Mouse (Mus musculus): ENCODE data around the gene Hic2. TPM values are rescaled to one million over a fixed set of nuclear protein-coding genes. Genes with fewer than 3 reads are reported as not detected.
A peak's percentile ranks its signal among the peaks of the same experiment; 100 is the strongest.

Gene Hic2
- polyA plus RNA-seq, 1 experiment from 2014 or later = 7.8 TPM

DNA sequence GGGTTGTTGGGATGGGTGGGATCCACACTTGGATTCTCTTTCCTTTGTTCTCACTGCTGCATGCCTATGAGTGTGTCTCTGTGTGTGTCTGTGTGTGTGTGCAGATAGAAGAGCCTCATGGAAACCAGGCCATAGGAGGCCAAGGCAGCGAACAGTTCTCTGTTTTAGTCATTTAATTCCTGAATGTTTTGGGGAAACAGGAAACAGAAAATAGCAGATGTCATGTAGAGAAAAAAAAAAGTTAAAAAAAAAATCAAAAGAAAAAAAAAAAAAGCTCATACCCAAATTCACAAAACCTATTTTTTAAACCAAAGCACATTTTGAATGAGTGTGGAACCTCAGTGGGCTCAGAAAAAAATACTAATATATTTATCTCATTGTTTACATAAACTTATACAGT is 28.0 kb downstream of the Hic2 start:
- ATAC-seq (ENCODE audit: low read depth) = no peak
- WGBS = 93% methylated on average over 1 of the region's 1 CpGs
- H3K36me3 ChIP-seq = peaks cover 58% of the 10 kb centered on the region

DNA sequence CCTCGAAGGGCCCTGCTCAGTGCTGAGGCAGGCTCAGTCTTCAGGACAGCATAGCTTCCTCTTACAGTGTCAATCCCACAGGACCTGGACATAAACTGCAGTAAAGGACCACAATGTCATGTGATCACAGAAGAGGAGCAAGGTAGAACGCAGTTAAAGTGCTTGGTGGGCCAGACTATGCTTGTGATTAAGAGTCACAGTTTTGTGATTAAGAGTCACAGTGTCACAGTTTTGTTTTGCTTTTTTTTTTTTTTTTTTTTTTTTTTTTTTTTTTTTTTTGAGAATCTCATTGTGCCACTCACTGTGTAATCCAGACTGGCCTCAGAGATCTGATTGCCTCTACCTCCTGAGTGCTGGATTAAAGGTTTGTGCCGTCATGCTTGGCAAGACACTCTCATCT is 32.7 kb downstream of the Hic2 start:
- no peak for ATAC-seq (ENCODE audit: low read depth)
- H3K4me1 ChIP-seq (replicated peaks) = no peaks in the 10 kb centered on the region
- H3K4me2 ChIP-seq = no peak overlapping the region
- H3K4me3 ChIP-seq = no peak overlapping the region
- H3K36me3 ChIP-seq = peaks cover 20% of the 10 kb centered on the region
- H3K9me3 ChIP-seq = peaks cover 7% of the 10 kb centered on the region
- 92% methylated on average over 3 of the region's 3 CpGs for WGBS
- H3K9ac ChIP-seq = no peak overlapping the region
- no peaks in the 10 kb centered on the region for H3K27me3 ChIP-seq
- H3K27ac ChIP-seq (replicated peaks) = no peak overlapping the region

More for the DNA sequence above, 28.0 kb downstream of the Hic2 start:
- H3K4me1 ChIP-seq (replicated peaks) = no peaks in the 10 kb centered on the region
- no peak overlapping the region for H3K4me2 ChIP-seq
- H3K4me3 ChIP-seq = no peak overlapping the region
- H3K27ac ChIP-seq (replicated peaks) = no peak overlapping the region
- H3K9ac ChIP-seq = no peak overlapping the region
- no peaks in the 10 kb centered on the region for H3K27me3 ChIP-seq
- no peaks in the 10 kb centered on the region for H3K9me3 ChIP-seq

DNA sequence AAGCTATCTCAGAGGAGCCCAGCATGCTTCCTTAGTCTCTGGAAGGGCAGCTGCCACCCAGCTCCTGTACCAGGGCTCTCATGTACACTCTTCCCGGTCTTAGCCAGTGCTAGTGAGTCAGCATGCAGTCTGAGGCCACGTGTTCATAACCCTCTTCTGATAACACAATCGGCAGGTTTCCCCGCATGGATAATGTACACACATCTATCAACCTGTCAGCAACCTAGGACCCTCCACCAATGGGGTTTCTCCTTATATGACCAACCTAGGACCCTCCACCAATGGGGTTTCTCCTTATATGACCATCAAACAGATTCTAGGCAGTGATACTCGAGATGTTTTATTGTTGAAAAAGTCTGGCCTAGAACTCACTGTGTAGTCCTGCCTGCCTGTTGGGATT is 34.6 kb downstream of the Hic2 start:
- no peak for ATAC-seq (ENCODE audit: low read depth)
- Histone ChIP-seq H3K4me2 (no peak overlapping the region), H3K4me3 (no peak overlapping the region), H3K27me3 (no peaks in the 10 kb centered on the region; the same call in 1 of the 2 replicates), H3K36me3 (0 out of 2 replicates have a peak, but pooled peaks cover 5% of the 10 kb centered on the region), H3K9me3 (peaks cover 8% of the 10 kb centered on the region), H3K9ac (no peak overlapping the region), H3K27ac (replicated peaks) (no peak overlapping the region), H3K4me1 (replicated peaks) (no peaks in the 10 kb centered on the region)
- 69% methylated on average over 5 of the region's 5 CpGs for WGBS

DNA sequence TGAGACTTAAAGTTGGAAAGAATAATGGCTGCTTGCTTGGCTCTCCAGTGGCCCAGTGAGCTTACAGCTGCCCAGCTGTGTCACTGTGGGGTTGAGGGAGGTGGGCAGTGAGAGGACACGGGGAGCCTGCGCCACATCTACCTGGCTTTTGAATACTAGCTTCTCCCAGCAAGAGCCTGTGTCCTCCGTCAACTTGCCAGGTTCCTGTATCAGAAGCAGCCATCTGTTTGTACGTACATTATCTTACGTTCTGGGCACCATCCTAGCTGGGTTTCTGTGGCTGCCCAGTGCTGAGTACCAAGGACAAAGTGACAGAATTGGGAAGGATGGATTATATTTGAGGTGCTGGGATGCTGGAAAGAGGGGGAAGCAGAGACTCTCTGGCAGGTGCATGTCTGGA is 36.5 kb downstream of the Hic2 start:
- H3K27ac ChIP-seq (replicated peaks) = no peak overlapping the region
- H3K9ac ChIP-seq = no peak overlapping the region
- H3K9me3 ChIP-seq = peaks cover 8% of the 10 kb centered on the region
- H3K4me3 ChIP-seq = no peak overlapping the region
- no peaks in the 10 kb centered on the region; the same call in 1 of the 2 replicates for H3K27me3 ChIP-seq
- no peak overlapping the region for H3K4me2 ChIP-seq
- H3K4me1 ChIP-seq (replicated peaks) = no peaks in the 10 kb centered on the region
- WGBS = 94% methylated on average over 5 of the region's 5 CpGs
- ATAC-seq (ENCODE audit: low read depth) = no peak
- 0 out of 2 replicates have a peak, but pooled peaks cover 5% of the 10 kb centered on the region for H3K36me3 ChIP-seq

DNA sequence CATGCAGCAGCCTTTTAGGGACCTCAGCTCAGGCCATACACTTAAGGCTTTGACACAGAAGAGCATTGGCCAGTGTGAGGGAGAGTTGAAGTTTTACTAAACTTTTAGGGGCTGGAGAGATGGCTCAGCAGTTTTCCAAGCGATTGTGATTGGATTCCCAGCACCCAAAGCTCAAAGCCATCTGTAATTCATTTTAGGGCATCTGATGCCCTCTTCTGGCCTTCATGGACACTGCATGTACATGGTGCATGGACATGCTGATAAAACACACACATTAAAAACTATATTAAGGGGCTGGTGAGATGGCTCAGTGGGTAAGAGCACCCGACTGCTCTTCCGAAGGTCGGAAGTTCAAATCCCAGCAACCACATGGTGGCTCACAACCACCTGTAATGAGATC is 37.8 kb downstream of the Hic2 start:
- Histone ChIP-seq H3K27ac (replicated peaks) (no peak overlapping the region), H3K27me3 (no peaks in the 10 kb centered on the region; the same call in 1 of the 2 replicates), H3K9me3 (peaks cover 8% of the 10 kb centered on the region), H3K4me2 (no peak overlapping the region), H3K36me3 (0 out of 2 replicates have a peak, but pooled peaks cover 5% of the 10 kb centered on the region), H3K4me1 (replicated peaks) (no peaks in the 10 kb centered on the region), H3K9ac (no peak overlapping the region), H3K4me3 (no peak overlapping the region)
- no peak for ATAC-seq (ENCODE audit: low read depth)
- WGBS = 70% methylated on average over 4 of the region's 4 CpGs

DNA sequence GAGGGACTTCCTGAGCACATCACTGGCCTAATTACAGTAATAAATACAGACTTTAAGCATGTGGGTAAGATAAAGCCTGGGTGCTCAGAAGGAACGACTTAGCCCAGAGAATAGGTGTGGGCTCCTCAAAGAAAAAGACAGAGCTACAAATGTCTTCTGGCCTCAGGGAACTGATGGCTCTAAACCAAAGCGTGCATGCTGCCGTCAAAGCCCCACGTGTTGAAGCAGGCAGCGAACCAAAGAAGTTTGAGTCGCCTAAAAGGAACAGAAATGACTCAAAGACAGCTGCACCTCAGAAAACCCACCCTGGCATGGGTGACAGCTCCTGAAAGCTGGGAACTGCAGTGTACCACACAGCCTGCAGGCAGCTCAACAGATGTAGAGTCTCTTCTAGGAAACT is 38.5 kb downstream of the Hic2 start:
- Histone ChIP-seq H3K4me1 (replicated peaks) (peaks cover 6% of the 10 kb centered on the region), H3K4me2 (no peak overlapping the region), H3K9ac (no peak overlapping the region), H3K27me3 (peaks cover 3% of the 10 kb centered on the region), H3K9me3 (peaks cover 8% of the 10 kb centered on the region), H3K36me3 (0 out of 2 replicates have a peak, but pooled peaks cover 5% of the 10 kb centered on the region), H3K4me3 (no peak overlapping the region), H3K27ac (replicated peaks) (no peak overlapping the region)
- 80% methylated on average over 6 of the region's 6 CpGs for WGBS
- no peak for ATAC-seq (ENCODE audit: low read depth)

DNA sequence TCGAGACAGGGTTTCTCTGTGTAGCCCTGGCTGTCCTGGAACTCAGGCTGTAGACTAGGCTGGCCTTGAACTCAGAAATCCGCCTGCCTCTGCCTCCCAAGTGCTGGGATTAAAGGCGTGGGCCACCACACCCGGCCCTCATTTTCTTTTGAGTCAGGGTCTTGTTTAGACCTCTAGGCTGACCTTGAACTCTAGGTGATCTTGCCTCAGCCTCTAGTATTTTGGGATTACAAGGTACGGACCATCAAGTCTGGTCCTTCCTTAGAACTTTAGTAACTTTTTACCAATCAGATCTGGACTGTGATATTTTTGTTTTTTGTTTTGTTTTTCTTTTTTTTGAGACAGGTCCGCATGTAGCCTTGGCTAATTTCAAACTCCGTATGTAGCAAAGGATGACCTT is 42.3 kb downstream of the Hic2 start, which contains the start of gene Tmem191c:
Gene Tmem191c (plus strand): TSS at position 357 of the 400 bp plus-strand sequence.
- no peak for ATAC-seq (ENCODE audit: low read depth)
- Histone ChIP-seq H3K27me3 (peaks cover 40% of the 10 kb centered on the region), H3K4me1 (replicated peaks) (peaks cover 22% of the 10 kb centered on the region), H3K27ac (replicated peaks) (peak within 1 kb of the TSS; percentile 85), H3K9me3 (peaks cover 4% of the 10 kb centered on the region), H3K4me2 (peak within 1 kb of the TSS; percentile 85), H3K36me3 (peaks cover 25% of the 10 kb centered on the region), H3K4me3 (peak within 1 kb of the TSS; percentile 53), H3K9ac (peak within 1 kb of the TSS; percentile 73)
- 63% methylated on average over 7 of the region's 7 CpGs for WGBS

DNA sequence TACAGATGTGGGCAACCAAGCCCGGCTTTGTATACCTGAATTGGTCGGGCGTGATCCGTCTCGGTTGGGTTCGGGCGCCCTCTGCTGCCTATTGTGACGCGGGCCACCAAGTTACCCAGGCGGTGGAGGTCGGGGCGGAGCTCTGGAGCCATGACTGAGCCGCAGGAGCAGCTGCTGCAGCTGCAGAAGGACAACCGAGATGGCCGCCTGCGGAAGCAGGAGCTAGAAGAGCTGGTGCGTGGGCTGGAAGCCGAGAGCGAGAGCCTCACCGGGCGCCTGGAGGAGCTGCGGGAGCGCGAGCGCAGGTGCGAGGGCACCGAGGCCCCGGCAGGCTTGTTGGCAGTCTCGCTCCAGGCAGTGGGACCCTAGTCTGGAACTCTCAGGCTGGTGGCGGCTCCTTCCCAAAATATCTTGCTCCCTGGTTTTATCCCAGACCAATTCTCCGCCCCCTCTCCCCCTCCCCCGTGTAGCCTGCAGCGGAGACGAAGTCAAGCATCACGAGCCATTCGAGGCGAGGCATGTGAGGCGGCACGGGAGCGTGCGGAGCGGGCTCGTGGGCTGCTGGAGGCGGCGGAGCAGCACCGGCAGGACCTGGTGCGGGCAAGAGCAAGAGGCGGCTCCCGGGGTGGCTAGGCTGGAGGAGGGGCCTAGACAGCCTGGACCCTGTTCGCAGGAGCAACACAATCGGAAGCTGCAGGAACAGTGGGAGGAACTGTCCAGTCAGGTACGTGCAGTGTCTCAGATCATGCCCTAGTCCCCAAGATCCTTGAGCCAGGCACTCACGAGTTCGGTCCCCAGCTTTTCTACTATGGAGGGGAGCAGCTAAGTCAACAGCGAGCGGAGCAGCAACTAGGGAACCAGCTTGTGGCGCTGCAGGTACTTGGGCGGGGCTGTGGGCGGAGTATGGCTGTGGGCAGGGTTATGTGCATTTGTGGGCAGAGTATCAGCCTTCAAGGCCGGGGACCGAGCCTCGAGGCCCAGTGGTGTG is 43.1 kb downstream of the Hic2 start:
- Histone ChIP-seq H3K27me3 (peaks cover 40% of the 10 kb centered on the region), H3K9me3 (no peaks in the 10 kb centered on the region), H3K4me1 (replicated peaks) (peaks cover 22% of the 10 kb centered on the region), H3K27ac (replicated peaks) (peak overlapping the region; percentile 85), H3K36me3 (peaks cover 29% of the 10 kb centered on the region), H3K4me3 (peak overlapping the region; percentile 53), H3K4me2 (peak overlapping the region; percentile 85), H3K9ac (peak overlapping the region; percentile 73)
- ATAC-seq (ENCODE audit: low read depth) = peak; percentile 92
- under 1% methylated on average over 62 of the region's 62 CpGs for WGBS

DNA sequence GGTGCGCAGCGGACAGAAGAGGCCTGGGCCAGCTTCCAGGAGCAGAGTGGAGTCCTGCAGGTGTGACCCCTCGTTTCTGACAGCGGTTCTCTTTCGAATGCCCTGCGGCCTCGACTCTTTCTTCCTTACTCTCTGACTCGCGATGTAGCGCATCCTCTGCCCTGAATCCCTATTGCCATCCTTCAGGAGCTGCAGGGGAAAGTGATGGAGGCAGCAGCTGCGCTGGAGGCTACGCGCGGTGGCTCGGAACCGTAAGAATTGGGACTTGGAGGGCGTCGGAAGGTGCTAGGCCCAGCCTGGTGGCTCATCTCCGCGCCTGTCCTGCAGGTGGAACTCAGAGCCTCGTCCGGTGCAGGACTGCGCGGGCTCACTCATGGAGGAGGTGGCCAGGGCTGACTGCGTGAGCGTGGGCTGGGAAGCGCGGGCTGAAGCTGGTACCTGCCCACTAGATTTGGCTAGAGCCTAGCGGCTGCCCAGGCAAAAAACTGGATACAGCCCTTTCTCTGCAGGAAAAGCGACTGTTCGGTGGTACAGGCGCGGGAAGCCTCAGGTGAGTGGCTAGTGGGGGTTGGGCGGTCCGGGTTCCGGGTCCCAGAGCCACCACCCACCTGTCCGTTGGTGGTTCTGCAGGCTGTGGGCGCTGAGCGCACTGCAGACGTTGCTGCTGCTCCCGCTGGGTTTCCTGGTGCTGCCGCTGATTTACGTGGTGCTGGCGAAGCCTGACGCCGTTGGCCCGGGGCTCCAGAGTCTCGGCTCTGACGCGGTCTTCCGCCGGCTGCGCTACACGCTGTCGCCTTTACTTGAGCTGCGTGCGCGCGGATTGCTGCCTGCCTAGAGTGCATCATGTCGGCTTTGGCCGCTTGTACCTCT is 44.2 kb downstream of the Hic2 start:
- Histone ChIP-seq H3K9me3 (no peaks in the 10 kb centered on the region), H3K4me1 (replicated peaks) (peaks cover 22% of the 10 kb centered on the region), H3K27ac (replicated peaks) (no peak overlapping the region), H3K4me3 (peak overlapping the region; percentile 53), H3K27me3 (peaks cover 40% of the 10 kb centered on the region), H3K36me3 (peaks cover 40% of the 10 kb centered on the region), H3K9ac (peak overlapping the region; percentile 73), H3K4me2 (peak overlapping the region; percentile 85)
- 2% methylated on average over 61 of the region's 61 CpGs for WGBS
- peak; percentile 48 for ATAC-seq (ENCODE audit: low read depth)

DNA sequence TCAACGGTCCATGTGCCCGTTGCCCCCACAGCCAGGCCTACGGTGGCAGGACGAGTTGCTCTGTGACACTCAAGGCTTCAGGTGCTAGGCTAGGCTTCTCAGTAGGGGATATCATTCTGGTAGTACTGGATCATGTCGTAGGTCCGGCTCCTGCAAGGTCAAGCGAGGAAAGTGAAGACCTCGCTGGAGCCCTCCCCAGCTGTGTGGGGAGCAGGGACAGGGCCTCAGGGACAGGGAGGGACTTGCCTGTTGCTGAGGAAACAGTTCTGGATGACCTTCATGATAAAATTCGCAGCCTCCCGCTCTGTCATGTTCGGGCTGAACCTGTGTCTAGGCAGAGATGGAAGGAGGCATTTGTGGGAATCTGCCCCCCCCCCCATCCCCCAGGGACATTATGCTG is 47.1 kb downstream of the Hic2 start:
- WGBS = 87% methylated on average over 11 of the region's 11 CpGs
- no peak overlapping the region for H3K4me3 ChIP-seq
- no peak overlapping the region for H3K4me2 ChIP-seq
- peaks cover 69% of the 10 kb centered on the region for H3K36me3 ChIP-seq
- H3K9ac ChIP-seq = no peak overlapping the region
- no peak for ATAC-seq (ENCODE audit: low read depth)
- peaks cover 22% of the 10 kb centered on the region for H3K4me1 ChIP-seq (replicated peaks)
- no peak overlapping the region for H3K27ac ChIP-seq (replicated peaks)
- no peaks in the 10 kb centered on the region for H3K9me3 ChIP-seq
- H3K27me3 ChIP-seq = peaks cover 40% of the 10 kb centered on the region

DNA sequence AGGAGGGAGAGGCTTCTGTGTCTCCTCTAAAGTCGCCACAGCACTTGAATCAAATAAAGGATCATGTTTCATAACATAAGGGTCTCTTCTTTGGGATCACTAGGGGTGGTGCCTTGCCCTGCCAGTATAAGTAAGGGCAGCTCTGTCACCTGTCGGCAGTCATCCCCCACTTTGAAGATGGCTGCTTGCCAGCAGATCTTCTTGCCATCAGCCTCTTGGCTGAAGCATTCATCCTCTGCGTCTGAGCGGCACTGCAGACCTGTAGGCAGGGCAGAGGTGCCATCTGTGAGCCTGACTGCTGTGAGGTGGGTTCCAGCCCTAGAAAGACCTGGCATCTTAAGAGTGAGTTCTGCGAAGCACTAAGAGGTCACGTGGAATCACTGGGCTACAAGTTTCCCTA is 49.8 kb downstream of the Hic2 start:
- Histone ChIP-seq H3K27me3 (peaks cover 24% of the 10 kb centered on the region), H3K36me3 (peaks cover 96% of the 10 kb centered on the region), H3K4me1 (replicated peaks) (peaks cover 2% of the 10 kb centered on the region), H3K9ac (no peak overlapping the region), H3K4me2 (no peak overlapping the region), H3K9me3 (no peaks in the 10 kb centered on the region), H3K27ac (replicated peaks) (no peak overlapping the region), H3K4me3 (no peak overlapping the region)
- no peak for ATAC-seq (ENCODE audit: low read depth)
- WGBS = 90% methylated on average over 6 of the region's 6 CpGs

DNA sequence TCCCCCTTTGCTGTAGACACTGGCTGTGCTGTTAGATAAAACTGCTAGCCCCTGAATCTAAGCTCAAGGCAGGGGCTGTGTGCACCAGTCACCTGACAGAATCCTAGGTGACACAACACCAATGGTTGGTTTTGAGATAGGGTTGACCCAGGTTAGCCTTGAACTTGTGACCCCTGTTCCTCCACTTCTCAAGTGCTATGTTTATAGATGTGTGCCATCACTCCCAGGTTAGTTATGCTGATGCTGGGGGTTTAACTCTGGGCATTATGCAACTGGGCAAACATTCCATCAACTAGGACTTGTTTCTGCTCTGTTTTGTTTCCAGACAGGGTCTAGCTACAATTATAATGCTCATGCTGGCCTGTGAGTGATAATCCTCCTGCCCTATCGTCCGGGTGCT is 53.7 kb downstream of the Hic2 start:
- WGBS = 85% methylated on average over 2 of the region's 2 CpGs

More for the DNA sequence above, 53.7 kb downstream of the Hic2 start:
- H3K4me3 ChIP-seq = no peak overlapping the region
- no peak overlapping the region for H3K4me2 ChIP-seq
- H3K4me1 ChIP-seq (replicated peaks) = no peaks in the 10 kb centered on the region
- H3K9me3 ChIP-seq = no peaks in the 10 kb centered on the region
- no peaks in the 10 kb centered on the region for H3K27me3 ChIP-seq
- H3K9ac ChIP-seq = no peak overlapping the region
- no peak overlapping the region for H3K27ac ChIP-seq (replicated peaks)
- ATAC-seq (ENCODE audit: low read depth) = no peak
- peaks cover 92% of the 10 kb centered on the region for H3K36me3 ChIP-seq

Data from neural tube, embryonic 13.5 days (tissue).